Mouse (Mus musculus) left cerebral cortex, postnatal 36 days (tissue): ENCODE data around the gene Pim3. TPM values are rescaled to one million over a fixed set of nuclear protein-coding genes. Genes with fewer than 3 reads are reported as not detected.

ENCODE experiments used
- DNase-seq, 2 experiments: peaks; one replicate each; pipeline ENCODE4 v3.0.0; 2021 to 2022; ENCODE audit warnings: low spot score in 2 of 2, mixed read lengths in 1 of 2
- intact Hi-C: fragments of 180-260 bp; cut with DNase I; formaldehyde crosslinking; loops from one replicate; pipeline ENCODE4 v1.15.1; 2025
- total RNA-seq, 2 experiments: library from RNA; stranded (reverse); gene quantifications; 2 replicates each; pipeline ENCODE4 v1.2.3; 2021

The Pim3 gene
- total RNA-seq, 2 experiments from 2014 or later, result 35.0 to 51.0 TPM

DNA sequence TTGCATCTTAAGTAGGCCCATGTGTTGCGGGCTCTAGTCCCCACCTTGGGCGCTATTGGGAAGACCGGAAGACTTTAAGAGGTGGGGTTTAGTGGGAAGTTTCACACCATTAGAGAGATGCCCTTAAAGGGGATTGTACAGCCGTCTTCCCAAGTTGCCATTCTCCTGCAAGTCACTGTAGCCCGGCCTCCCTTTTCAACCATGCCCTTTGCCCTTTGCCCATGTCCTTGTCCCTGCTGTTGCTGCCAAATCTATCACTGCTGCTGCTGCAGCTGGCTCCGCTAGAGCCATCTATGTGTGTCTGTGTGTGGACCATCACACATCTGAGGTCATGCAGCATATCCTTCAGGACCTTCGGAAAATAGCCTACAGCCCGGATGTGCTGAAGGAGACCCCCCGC lies 29.4 kb upstream of the Pim3 start:
- intact Hi-C loops, result no loop called here
- no peak for DNase-seq

DNA sequence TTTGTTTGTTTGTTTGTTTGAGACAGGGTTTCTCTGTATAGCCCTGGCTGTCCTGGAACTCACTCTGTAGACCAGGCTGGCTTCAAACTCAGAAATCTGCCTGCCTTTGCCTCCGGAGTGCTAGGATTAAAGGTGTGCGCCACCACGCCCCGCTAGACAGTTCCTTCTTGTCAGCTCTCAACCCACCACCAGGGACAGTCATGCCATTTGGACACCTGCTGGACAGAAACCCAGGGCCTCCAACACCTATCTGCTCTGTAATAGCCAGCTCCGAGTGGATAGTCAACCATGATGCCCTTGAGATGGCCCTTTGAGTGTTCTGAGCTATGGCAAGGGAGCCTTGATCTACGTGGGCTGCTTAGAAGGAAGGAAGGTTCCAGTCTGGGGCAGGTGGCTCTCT lies 26.0 kb upstream of the Pim3 start:
- intact Hi-C loops, result no loop called here
- DNase-seq, result no peak

DNA sequence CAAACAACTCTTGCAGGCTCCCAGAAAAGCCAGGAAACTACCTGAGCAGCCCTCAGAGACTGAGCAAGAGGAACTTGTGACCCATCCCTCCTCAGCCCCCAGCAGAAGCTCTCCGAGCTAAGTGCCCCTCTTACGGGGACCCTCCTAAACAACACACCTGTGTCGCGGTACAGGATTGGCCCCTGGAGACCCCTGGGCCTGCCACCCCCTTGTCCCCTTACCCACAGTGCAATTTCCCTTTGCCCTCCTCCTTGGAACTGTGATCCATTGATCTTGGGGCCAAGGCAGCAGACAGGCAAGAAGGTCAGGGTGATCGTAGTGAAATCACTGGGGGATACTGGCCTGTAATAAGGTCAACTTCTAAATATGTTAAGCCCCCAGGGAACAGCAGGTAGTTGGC lies 25.4 kb upstream of the Pim3 start:
- intact Hi-C loops, result no loop called here
- DNase-seq, result no peak

DNA sequence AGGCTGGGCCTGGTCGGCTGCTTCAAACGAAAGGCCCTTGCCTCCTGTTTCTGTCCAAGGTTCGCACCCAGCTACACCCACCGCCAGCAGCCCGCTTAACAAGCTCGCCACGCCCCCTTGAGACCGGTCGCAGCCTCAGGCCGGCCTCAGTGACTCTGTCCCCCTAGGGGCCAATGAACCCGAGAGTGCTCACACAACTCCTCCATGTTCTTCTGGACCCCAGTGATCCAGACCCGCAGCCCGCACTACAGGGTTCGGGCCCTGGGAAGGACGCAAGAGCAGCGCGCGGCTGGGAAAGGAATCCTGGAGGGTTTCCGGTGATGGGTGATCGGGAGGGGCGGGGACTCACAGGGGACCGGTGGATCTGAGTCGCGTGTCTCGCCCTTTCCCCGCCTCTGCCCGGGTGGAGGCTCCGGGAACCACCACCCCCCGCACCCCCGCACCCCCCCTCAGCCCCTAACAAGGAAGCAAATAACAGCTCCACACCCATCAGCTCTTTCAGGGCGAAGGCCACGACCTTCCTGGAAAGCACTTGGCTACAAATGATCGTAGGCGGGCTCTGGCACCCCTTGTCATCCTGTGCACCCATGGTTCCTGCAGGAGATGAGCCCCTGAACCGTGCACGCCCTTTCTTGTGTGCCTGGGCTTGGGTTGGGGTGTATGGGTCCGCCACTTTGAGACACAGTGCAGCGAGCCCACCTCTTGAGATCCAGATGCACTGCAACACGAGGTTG lies 24.6 kb upstream of the Pim3 start:
- DNase-seq, result peak; percentile 53 to 55
- intact Hi-C loops, result no loop called here

DNA sequence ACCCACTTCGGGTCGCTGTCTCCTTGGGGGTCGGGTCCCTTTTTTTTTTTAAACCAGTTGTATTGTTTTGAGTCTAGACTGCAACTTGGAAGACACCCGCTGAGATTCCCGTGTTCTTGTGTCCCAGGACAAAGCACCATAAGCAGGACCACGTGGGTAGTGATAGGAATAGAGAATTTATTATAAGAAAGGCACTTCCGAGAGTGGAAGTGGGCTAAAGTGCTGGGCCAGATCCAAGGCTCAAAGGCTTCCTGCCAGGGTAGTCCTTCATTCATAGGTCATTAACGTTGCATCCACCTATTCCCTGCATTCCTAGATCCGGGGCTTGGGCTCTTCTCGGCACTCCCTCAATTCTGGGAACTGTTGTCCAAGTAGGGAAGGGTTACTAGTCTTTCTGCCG lies 24.0 kb upstream of the Pim3 start:
- intact Hi-C loops, result loop anchor here (2.0 kb wide), 1 partner anchor 25 kb away; the partner anchor contains the start of gene Pim3
- no peak for DNase-seq

DNA sequence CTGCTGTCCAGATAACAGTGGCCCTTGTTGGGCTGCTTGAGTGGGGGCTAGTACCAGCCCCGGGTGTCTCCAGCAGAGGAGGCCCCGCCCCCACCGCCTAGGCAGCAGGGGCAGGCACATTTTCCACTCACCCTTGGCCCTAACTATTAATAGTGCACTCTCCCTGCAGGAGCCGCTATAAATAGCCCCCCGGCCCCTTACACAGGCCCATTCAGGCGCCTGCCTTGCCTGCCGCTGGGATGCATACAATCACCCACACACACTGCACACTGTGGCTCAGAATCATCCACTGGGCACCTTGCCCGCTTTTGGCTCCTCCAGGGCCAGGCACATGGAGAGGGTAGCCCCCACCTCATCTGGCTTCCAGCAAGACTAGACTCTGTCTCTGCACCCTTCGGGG lies 22.7 kb upstream of the Pim3 start:
- intact Hi-C loops, result loop anchor here (2.0 kb wide), 1 partner anchor 24 kb away; the partner anchor contains the start of gene Pim3
- DNase-seq, result peak; percentile 64 to 70

DNA sequence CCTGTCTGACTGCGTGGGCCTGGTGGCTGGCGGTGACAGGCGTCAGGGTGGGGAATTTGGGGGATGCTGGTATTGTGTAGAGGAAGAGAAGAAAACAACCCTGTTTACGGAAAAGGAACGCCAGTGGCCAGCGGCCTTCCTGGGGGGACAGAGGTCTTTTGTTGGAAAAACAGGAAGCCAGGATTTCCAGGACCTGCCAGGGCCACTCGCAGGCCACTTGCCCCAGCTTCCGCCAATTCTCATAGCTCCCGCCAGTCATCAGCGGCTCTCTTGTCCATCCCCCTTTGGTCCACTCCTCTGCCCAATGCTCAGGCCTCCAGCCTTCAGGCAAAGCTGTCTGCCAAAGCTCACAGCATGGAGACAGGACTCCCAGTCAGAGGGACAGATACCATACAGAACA lies 21.9 kb upstream of the Pim3 start:
- intact Hi-C loops, result no loop called here
- DNase-seq, result no peak

DNA sequence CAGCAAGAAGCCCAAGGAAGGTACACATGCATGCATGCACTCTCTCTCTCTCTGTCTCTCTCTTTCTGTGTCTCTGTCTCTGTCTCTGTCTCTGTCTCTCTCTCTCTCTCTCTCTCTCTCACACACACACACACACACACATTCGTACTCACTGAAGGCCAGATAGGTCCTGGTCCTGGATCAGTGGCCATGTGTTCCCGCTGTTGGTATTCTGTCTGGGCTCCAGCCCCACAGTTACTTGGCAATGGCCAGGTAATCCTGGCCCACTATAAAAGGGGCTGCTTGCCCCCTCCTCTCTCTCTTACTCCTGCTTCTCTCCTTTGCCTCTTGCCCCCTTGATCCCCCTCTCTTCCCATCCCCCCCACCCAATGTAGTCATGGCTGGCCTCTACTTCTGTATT lies 20.8 kb upstream of the Pim3 start:
- intact Hi-C loops, result no loop called here

DNA sequence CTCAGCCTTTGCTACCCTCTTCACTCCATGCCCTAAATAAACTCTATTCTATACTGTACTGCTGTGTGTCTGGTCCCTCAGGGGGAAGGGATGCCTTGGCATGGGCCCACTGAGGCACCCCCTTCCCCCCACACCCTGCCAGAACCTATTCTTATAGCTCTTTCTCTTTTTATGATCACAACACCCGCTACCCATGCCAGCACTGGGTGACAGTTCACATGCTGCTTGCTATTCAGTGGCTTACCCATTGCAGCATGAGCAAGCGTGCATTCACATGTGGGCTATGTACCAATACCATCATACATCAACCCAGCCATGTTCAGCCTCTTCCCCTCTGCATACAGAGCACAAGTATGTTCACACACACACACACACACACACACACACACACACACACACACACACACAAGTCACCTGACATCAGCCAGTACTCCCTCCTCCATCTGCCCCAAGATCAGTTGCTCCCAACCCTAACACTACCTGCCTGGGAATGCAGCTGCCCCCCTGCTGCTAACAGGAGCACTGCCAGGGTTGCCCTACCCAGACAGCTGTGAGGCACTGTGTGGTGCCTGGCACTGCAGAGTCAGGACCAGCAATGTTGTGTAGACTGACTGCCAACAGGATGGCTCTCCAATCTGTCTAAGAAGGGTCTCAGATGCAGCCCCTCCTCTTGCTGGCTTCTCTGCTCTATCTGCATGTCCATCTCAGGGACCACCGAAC lies 20.2 kb upstream of the Pim3 start:
- DNase-seq, result no peak
- intact Hi-C loops, result no loop called here

More for the DNA sequence above, 20.8 kb upstream of the Pim3 start:
- DNase-seq, result no peak

DNA sequence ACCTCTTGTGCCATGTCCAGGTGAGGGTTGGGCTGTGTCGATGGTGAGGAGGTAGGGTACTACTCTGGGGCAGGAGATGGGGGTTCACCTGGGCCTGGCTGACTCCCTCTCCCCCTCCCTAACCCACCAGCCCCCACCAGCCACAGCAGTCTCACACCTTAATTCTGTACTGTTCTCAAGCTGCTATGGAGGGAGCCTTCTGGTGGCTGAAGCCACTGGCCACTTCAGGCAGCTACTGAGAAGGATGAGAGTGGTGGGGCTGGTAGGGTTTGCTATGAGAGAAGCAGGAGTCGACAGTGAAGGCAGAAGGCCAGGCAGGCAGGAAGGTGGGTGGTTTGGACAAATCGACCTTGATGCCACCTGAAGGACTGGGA lies 19.7 kb upstream of the Pim3 start:
- no peak for DNase-seq

DNA sequence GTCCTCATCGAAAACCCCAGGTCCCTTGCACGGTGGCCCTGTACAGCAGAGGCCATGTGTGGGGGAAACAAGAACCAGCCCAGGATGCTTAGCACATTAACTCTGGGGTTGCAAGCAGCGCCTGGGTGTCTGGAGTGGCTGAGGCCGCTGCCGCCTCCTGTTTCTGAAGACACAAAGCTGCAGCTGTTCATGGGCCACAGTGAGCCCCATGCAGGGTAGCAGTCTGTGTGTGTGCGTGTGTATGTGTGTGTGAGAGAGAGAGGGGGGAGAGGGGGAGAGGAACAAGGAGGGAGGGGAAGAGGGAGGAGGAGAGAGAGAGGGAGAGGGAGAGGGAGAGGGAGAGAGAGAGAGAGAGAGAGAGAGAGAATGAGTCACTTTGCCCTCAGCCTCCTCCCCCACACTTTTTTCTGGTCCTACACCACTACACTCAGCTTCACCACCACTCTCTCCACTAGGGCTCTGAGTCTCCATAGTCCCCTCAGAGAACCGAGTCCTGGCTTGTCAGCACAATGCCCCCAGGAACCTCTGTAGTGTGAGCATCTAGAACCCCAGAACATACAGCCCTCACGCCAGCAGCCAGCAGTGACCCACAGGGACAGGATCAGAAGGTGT lies 18.4 kb upstream of the Pim3 start:
- no peak for DNase-seq
- intact Hi-C loops, result no loop called here

More for the DNA sequence above, 19.7 kb upstream of the Pim3 start:
- intact Hi-C loops, result no loop called here

DNA sequence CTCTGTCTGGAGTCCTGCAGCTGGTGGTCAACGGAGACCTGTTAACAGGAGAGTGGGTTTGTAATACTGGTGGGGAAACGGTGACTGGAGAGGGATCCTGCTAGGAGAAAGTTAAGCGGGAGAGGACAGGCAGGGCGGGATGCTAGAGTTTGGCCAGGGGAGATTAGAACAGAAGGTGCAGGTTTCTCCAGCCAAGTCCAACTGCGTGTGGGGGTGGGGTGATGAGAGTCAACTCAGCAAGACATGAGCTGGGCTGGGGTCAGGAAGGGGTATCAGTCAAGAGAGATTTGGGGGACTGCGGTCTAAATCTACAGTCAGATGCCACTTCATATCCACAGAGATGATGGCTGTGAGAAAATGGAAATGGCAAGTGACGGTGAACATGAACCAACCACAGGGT lies 17.0 kb upstream of the Pim3 start:
- intact Hi-C loops, result no loop called here

DNA sequence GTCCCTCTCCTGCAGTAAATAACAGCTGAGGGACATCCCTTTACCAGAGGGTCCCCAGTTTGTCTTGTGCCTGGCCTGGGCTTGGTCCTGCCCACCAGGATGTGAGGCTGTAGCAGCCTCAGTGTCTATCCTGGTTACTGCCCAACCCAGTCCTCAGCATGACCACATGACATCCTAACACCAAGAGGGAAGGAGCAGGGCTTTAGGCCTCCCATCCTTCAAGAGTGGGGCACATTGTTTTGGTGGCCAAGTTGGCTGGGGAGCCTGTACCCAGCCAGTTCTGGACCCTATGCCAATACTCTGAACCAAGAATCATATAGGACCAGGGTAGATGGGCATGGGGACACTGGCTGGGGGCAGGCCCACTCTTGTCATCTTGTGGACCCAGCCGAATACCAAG lies 13.3 kb upstream of the Pim3 start:
- intact Hi-C loops, result no loop called here
- DNase-seq, result no peak

More for the DNA sequence above, 17.0 kb upstream of the Pim3 start:
- no peak for DNase-seq

DNA sequence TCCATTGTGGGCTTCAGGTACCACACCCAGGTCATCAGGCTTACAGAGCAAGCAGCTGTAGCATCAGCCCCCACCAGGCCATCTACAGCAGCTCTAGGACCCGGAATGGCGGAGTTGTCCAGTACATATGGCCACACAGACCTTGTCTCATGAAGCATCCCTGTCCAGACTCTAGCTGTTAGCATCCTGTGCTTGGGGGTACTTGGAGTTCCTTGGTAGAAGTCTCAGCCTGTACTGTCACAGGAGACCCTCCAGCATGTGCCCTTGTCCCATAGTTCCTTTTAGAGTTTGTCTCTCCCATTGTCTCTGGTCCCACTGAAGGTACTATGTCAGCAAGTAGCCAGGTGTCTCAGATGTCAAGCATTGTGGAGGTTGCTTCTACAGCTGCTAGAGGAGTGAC lies 12.4 kb upstream of the Pim3 start:
- intact Hi-C loops, result no loop called here
- DNase-seq, result no peak

DNA sequence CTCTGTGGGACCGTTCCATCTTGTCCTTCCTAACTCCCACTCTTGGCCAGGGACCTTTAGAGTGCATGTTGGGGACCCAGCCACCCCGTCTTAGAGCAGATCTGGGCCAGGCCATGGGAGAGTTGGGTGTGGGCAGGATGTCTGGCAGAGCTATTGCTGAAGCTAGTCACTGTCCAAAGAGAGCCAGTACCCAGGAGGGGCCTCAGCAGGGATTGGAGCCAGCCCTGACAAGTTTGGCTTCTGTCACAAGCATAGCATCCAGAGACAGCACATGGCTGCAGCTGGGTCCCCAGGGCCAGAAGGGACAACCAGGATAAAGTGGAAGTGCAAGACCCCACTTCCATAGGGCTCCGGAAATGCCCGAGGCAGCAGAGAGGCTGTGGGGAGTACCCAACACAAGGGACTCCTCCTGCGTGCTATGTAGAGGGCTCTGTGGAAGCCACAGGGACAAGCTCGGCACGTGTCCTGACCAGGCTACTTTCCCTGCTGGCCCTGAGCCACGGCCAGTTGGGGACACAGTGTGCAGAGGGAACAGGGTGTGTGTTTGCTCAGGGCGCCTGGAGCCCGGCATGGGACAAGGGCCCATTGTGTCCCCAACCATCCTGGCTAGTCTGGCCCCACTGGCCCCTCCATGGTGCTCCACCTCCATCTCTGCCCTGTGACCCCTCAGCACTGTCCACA lies 11.7 kb upstream of the Pim3 start:
- DNase-seq, result peak; percentile 78 to 84
- intact Hi-C loops, result no loop called here

DNA sequence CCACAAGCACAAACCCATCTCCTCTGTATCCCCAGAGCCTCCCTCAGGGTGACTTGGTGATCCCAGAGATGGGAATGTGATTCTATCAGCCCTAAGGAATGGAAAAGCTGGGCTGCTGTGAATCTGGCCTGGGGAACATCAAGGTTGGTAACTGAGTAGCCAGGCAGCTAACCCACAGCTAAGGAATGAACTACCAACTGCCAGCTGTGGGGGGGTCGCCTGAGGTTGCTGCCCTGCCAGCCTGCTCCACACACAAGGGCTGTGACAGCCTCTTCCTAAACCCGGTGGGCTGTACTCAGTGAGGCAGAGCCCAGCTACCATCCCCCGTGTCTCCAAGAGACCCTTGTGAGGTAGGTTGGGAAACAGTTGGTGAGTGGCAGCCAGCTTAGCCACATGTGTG lies 10.9 kb upstream of the Pim3 start:
- intact Hi-C loops, result no loop called here
- no peak for DNase-seq

DNA sequence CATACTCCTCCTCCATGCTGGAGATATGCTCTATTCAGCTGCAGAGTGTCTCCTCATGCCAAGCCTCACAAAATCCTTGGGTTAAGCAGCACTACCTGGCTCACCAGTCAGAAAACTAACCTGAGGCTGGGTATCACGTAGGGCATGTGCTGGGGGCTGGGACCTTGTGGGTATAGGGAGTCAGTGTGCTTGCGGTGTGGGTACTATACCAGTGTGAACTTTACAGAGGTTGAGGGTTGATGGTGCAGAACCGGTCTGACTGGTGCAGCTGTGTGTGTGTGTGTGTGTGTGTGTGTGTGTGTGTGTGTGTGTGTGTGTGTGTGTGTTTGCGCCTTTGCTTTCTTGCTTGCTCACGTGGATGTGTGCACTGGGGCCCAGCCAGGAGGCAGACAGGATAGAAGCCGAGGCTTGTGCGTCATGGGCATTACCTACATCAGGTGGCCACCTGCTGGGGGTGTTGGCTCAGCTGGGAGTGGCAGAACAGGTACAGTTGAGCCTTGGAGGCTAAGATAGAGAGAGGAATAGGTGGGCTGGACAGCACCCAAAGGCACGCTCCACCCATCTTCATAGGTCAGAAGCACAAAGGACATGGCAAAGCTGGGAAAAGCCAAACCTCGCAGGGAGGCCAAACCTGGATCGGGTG lies 10.4 kb upstream of the Pim3 start:
- no peak for DNase-seq
- intact Hi-C loops, result no loop called here

DNA sequence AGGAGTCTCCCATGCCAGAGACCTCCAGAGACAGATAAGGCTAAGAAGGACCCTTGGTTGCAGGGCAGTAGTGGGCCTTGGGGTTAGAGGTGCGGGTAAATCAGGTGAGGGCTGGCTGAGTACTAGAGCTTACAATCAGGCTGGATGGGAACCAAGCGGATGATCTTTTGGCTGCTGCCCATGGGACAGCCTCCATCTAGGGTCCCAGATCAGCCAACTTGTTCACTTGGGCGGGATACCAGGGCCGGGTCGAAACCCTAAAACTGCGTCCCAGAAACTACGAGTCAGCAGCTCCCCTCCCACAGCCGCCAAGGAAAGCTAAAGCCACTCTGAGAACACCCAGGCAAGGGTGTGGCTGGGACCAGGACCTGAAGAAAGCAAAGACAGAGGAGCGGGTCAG lies 8.9 kb upstream of the Pim3 start:
- intact Hi-C loops, result no loop called here
- no peak for DNase-seq

DNA sequence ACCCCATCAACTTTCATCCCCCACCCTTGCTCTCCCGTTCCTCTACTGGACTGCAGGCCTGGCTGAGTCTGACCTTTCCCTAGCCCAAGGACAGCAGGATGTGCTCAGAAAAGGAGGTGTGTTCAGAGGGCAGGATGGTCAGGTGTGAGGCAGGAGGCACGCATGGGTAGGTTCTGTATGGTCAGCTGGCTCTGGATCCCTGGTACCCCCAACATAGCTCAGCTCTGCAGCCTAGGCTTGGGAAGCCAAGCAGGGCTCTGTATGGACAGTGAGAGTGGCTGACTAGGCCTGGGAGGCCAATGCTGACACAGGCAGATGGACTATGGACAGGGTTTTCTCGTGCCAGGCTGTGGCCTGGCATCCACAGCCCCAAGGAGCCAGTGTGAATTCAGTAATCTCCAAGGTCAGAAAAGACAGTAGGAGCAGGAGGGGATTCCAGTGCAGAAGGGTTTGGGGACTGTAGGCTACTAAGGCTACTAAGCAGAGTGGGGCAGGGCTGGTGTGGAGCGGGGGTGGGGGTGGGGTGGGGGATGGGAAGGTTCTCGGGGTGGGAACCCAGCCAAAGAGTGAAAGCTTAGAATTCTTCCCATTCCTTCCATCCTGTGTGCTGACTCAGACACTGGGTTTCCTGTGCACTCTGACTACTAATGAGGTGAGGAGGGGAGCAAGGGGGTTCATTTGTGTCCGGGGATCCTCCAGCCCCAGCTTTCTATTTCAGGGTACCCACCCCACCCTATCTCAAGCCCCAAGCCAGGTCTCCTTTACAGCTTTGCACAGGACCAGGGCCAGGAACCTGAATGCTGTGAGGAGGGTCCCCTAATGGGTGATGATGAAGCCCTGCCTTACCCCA lies 7.6 kb upstream of the Pim3 start:
- no peak for DNase-seq
- intact Hi-C loops, result no loop called here
